ENCODE assay signal across 9 mouse cellular contexts in the genomic region with DNA sequence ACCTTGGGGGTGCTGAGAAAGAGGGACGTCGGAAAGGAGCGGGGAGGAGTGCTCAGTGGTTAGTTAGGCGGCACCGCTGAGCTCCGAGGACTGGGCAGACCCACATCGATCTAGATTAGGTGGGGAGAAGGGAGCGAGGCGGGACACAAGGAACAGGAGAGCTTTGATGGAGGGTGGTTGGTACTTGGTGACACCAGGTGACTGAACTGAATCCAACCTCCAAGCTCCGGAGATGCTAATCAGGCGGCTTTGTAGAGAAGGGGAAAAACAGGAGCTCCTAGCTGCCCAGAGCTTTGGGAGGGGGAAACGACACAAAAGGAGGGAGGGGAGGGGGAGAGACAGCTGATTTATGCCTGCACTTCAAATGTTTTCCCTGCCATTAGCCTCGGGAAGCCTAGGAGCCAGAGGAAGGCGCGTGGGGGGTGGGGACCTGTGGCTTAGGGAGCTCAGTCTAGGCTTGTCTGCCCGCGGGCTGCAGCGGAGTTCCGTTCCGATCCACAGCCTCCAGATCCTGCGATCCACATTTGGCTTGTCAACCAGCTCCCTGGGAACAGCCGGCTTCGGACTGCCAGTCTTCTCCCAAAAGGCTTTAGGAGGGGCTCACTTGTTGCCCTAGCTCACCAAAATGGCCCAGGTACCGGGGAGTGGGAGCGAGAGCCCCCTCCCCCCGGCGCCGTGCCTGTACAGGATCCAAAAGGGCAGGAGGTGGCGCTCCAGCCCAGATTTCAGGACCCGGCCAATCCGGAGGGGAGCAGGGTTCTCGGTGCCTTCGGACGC. TPM values are rescaled to one million over a fixed set of nuclear protein-coding genes. Genes with fewer than 3 reads are reported as not detected.
DNase-seq lines count a peak whose midpoint lies in the region; ATAC-seq lines count a peak whose summit lies in the region.
"Had no signal": no experiment of that assay in that cellular context is flagged by ENCODE, and none has a peak within 500 bp of the region (broad histone marks: within the 10 kb centered on the region; RNA-seq: fewer than 3 reads in every experiment).

No protein-coding gene starts in this region.

- peak overlapping the region; percentile 42 for H3K4me3 ChIP-seq in megakaryocyte, embryonic 14.5 days (replicated peaks)
- peak overlapping the region; percentile 45 for H3K4me3 ChIP-seq in midbrain, embryonic 12.5 days

- H3K36me3 ChIP-seq in megakaryocyte, embryonic 14.5 days (replicated peaks; ENCODE audit: low read length) = no peaks in the 10 kb centered on the region
- H3K36me3 ChIP-seq in midbrain, embryonic 12.5 days = no peaks in the 10 kb centered on the region

- H3K27ac ChIP-seq in midbrain, embryonic 12.5 days (replicated peaks) = no peak overlapping the region
- H3K27ac ChIP-seq: macrophage had no signal

- peak overlapping the region; percentile 95 for H3K4me2 ChIP-seq in midbrain, embryonic 12.5 days (replicated peaks)

- intact Hi-C loops in heart, postnatal 14 days (cut with DNase I) = no loop called here

- peaks cover 100% of the 10 kb centered on the region for H3K27me3 ChIP-seq in megakaryocyte, embryonic 14.5 days (replicated peaks)
- peaks cover 90% of the 10 kb centered on the region for H3K27me3 ChIP-seq in midbrain, embryonic 12.5 days

- ATAC-seq in megakaryocyte, adult 5-6 weeks (ENCODE audit: poor library complexity, severe bottlenecking) = no peak
- no peak for ATAC-seq in midbrain, embryonic 12.5 days (ENCODE audit: low FRiP score, low read depth)

- H3K9me3 ChIP-seq in megakaryocyte, embryonic 14.5 days = peaks cover 7% of the 10 kb centered on the region; the same call in 1 of the 2 replicates
- H3K9me3 ChIP-seq in midbrain, embryonic 12.5 days = no peaks in the 10 kb centered on the region

- 1% methylated on average over 32 of the region's 34 CpGs for WGBS in midbrain, embryonic 12.5 days

- H3K9ac ChIP-seq in midbrain, embryonic 12.5 days (replicated peaks) = peak overlapping the region; percentile 47

- peaks cover 26% of the 10 kb centered on the region for H3K4me1 ChIP-seq in megakaryocyte, embryonic 14.5 days
- peaks cover 43% of the 10 kb centered on the region for H3K4me1 ChIP-seq in midbrain, embryonic 12.5 days

- DNase-seq in embryo, embryonic 11 days = peak; percentile 86
- DNase-seq in heart, postnatal 14 days = peak; percentile 58 to 61
- DNase-seq in layer of hippocampus, postnatal 25 days (ENCODE audit: extremely low spot score in 1 of 2, low spot score in 1 of 2) = peak; percentile 57
- DNase-seq in testis, postnatal 14 days (ENCODE audit: low spot score) = peak; percentile 27
- no peak for DNase-seq in spleen, postnatal 36 days (ENCODE audit: low spot score in 2 of 2)

RNA-seq across cellular contexts. Expression of gene Unc5b, which starts 4.7 kb away (rescaled TPM):
- 0.02 TPM in 1 of 2 replicates, not detected in the other for polyA plus RNA-seq in megakaryocyte, embryonic 14.5 days (2012; ENCODE audit: insufficient read depth, low replicate concordance)
- not detected in 2 replicates for total RNA-seq in megakaryocyte, adult 5-6 weeks (2015)
- total RNA-seq in megakaryocyte, adult 5-6 weeks (2017) = 0.07 and 0.08 TPM in 2 replicates
- 10 to 100 TPM; 24.0 to 25.1 TPM for total RNA-seq in heart, postnatal 14 days (2021)
- total RNA-seq in layer of hippocampus, postnatal 25 days (2021) = 10 to 100 TPM; 15.9 to 16.4 TPM
- polyA plus RNA-seq in midbrain, embryonic 12.5 days (2016; fragmentation: Nextera tagmentation; extraction: Ambion mirVana) = 4.9 and 5.6 TPM in 2 replicates

Comparison
In these comparisons a context has a peak if more than half of its experiments do, and no peak if none do; other contexts are left out.
1. DNase-seq: peak in embryo, embryonic 11 days (single experiment), heart, postnatal 14 days (2 of 2), layer of hippocampus, postnatal 25 days (2 of 2) and testis, postnatal 14 days (single experiment); none in spleen, postnatal 36 days (0 of 2).
2. RNA of gene Unc5b, which starts 4.7 kb away (total RNA-seq): 24.0 to 25.1 TPM in heart, postnatal 14 days and 15.9 to 16.4 TPM in layer of hippocampus, postnatal 25 days; 0.07 to 0.08 TPM in megakaryocyte, adult 5-6 weeks; every median in the first group is over 10 times any median in the second.